Mouse (Mus musculus) heart, embryonic 13.5 days (tissue): ENCODE measurements around the gene Pdk2. TPM values are rescaled to one million over a fixed set of nuclear protein-coding genes. Genes with fewer than 3 reads are reported as not detected.

Source experiments
- ATAC-seq: fragments of 200-750 bp; cut with Nextera tagmentation; 2 replicates; pipeline ENCODE4 v1.8.0; 2017; ENCODE audit warnings: moderate TSS enrichment; ENCODE audit not compliant: insufficient number of reproducible peaks, low FRiP score, low TSS enrichment; ENCODE audit errors: extremely low read depth
- H3K27ac ChIP-seq: fragments of 300-500 bp; sonication (generic); replicated peaks from 2 replicates; pipeline ENCODE4 v1.5.1; 2015; ENCODE audit warnings: moderate library complexity, mild to moderate bottlenecking, inconsistent platforms
- H3K27me3 ChIP-seq: fragments of 300-500 bp; sonication (generic); replicated peaks from 2 replicates; pipeline ENCODE4 v1.6.1; 2015; ENCODE audit warnings: mild to moderate bottlenecking, inconsistent platforms
- H3K36me3 ChIP-seq: fragments of 300-500 bp; sonication (generic); 2 replicates; pipeline ENCODE4 v1.6.1; 2015; ENCODE audit warnings: mild to moderate bottlenecking, inconsistent platforms
- H3K4me1 ChIP-seq: fragments of 300-500 bp; sonication (generic); 2 replicates; pipeline ENCODE4 v1.6.1; 2015; ENCODE audit warnings: inconsistent platforms
- H3K4me2 ChIP-seq: fragments of 300-500 bp; sonication (generic); 2 replicates; pipeline ENCODE4 v1.6.1; 2015; ENCODE audit warnings: inconsistent platforms, mild to moderate bottlenecking, moderate library complexity
- H3K4me3 ChIP-seq: fragments of 300-500 bp; sonication (generic); 2 replicates; pipeline ENCODE4 v1.5.1; 2015; ENCODE audit warnings: moderate library complexity, mild to moderate bottlenecking, inconsistent platforms
- H3K9ac ChIP-seq: fragments of 300-500 bp; sonication (generic); 2 replicates; pipeline ENCODE4 v1.6.1; 2015; ENCODE audit warnings: inconsistent platforms, mild to moderate bottlenecking, moderate library complexity
- H3K9me3 ChIP-seq: fragments of 300-500 bp; sonication (generic); 2 replicates; pipeline ENCODE4 v1.6.1; 2016; ENCODE audit warnings: inconsistent platforms
- WGBS: fragments of 180-500 bp; shearing (Covaris S2); methylation state at CpG from one replicate; pipeline ENCODE4 v1.1.7; 2015; ENCODE audit warnings: mixed read lengths; 5-methylcytosine and 5-hydroxymethylcytosine counted together
- polyA plus RNA-seq: library from polyadenylated mRNA; unstranded; fragments of >200 nt; fragmentation: Nextera tagmentation; extraction: Ambion mirVana; gene quantifications from 2 replicates; pipeline ENCODE4 v1.2.1, GENCODE M21; 2015

Pdk2 gene
- polyA plus RNA-seq, 1 experiment from 2014 or later: 77.9 TPM

- H3K4me3 ChIP-seq: peak overlapping the region; percentile 73
- ATAC-seq: peak; percentile 43
- H3K4me2 ChIP-seq: peak overlapping the region; percentile 74
Observed at GRCm38 (mm10) chr11:95040491-95041138, 539 bp downstream of the Pdk2 start.

DNA sequence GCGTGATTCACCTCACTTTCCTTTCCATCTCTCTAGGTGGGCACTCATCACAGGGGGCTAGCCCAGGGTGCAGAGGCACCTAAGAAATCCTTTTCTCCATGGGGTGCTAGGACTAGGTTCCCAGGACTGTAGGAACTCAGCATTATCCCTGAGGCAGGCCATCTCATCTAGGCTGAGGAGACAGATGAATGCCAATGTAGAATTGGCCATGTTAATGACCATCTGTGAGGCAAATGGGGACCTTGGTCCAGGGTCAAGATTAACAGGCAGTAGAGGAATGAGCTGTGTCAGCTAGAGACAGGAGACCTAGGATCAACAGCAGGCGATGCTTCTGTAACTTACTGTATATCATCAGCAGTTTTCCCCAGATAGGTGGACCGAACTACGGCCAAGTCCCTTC, 1.4 kb downstream of the Pdk2 start:
- Histone ChIP-seq H3K36me3 (peaks cover 53% of the 10 kb centered on the region), H3K4me2 (peak overlapping the region; percentile 74), H3K27ac (peak overlapping the region; percentile 84), H3K4me3 (peak overlapping the region; percentile 73), H3K27me3 (peaks cover 10% of the 10 kb centered on the region; the same call in 1 of the 2 replicates), H3K9ac (peak overlapping the region; percentile 90), H3K9me3 (no peaks in the 10 kb centered on the region), H3K4me1 (peaks cover 22% of the 10 kb centered on the region)
- 81% methylated on average over 4 of the region's 4 CpGs for WGBS
- ATAC-seq: no peak

More at GRCm38 (mm10) chr11:95040491-95041138, 539 bp downstream of the Pdk2 start:
- peaks cover 53% of the 10 kb centered on the region for H3K36me3 ChIP-seq
- H3K27me3 ChIP-seq: peaks cover 9% of the 10 kb centered on the region; the same call in 1 of the 2 replicates
- WGBS: 1% methylated on average over 20 of the region's 20 CpGs
- peak overlapping the region; percentile 84 for H3K27ac ChIP-seq
- H3K9ac ChIP-seq: peak overlapping the region; percentile 90
- H3K9me3 ChIP-seq: no peaks in the 10 kb centered on the region
- peaks cover 19% of the 10 kb centered on the region for H3K4me1 ChIP-seq

DNA sequence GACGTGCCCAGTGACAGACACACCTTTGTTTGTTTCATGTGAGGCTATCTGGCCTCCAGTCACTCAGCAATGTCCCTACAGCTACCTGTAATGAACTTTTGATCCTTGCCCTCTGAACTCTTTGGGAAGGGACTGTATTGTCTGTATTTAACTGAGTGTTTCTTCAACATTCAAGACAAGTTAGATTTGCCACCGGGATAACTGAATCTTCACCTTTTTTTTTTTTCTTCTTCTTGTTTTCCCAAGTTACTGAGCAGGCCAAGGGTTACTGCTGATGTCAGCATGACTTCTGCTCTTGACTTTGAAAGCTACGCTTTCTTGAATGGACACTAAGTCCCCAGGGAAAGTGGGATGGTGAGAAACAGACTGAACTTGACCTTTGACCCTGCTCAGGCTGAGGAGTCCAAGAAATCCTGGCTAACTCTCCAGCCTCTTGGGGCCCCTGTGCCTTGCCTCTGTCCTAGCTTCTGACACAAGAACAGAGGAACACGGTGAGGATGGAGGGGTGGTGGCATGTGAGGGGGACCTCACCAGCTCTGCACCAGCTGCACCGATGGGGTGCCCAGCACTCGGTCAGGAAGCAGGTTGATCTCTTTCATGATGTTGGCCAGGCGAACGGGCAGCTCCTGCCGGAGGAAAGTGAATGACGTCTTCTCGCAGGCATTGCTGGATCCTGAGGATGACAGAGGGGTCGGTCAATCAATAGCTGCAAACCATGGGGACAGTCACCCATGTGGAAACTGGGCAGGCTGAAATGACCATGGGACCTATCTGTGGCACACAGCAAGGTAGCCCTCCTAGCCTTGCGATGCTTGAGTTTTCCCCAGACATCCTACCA, 2.1 kb downstream of the Pdk2 start:
- Histone ChIP-seq H3K4me1 (peaks cover 29% of the 10 kb centered on the region), H3K27ac (no peak overlapping the region), H3K4me3 (peak overlapping the region; percentile 73; the same call in 1 of the 2 replicates), H3K9me3 (no peaks in the 10 kb centered on the region), H3K4me2 (no peak overlapping the region; the same call in 1 of the 2 replicates), H3K36me3 (peaks cover 50% of the 10 kb centered on the region), H3K27me3 (peaks cover 14% of the 10 kb centered on the region), H3K9ac (no peak overlapping the region; the same call in 1 of the 2 replicates)
- 81% methylated on average over 13 of the region's 13 CpGs for WGBS
- ATAC-seq: no peak

DNA sequence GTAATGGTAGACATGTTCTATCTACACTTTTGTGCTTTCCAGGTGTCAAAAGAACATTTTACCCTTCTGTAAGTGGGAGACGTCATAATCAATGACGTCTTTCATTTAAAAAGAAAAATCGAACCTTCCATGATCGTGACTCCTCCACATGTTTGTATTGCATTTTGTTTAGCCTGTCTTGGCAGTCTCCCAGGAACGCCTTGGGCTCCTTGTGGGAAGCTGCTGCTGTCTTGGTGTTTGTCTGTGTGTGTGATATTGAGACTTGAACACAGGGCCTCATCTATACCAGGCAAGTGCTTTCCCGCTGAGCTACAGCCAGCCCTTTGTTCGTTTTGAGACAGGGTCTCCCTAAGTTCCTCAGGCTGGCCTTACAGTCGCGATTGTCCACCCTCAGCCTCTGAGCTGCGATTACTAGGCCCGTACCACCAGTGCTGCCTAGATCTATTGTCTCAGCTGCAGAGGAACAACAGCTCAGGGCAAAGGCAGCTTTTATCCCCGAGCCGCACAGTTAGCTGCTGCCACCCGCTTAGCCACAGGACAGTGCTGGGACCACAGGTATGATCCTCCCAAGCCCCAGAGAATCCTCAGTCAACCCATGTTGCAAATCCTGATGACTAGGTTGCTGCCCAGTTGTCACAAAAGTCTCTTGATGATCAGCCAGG, 2.9 kb downstream of the Pdk2 start:
- no peak overlapping the region for H3K9ac ChIP-seq
- 77% methylated on average over 14 of the region's 14 CpGs for WGBS
- no peak overlapping the region for H3K4me2 ChIP-seq
- peaks cover 37% of the 10 kb centered on the region for H3K4me1 ChIP-seq
- no peak for ATAC-seq
- H3K9me3 ChIP-seq: no peaks in the 10 kb centered on the region
- H3K4me3 ChIP-seq: no peak overlapping the region
- no peak overlapping the region for H3K27ac ChIP-seq
- peaks cover 50% of the 10 kb centered on the region for H3K36me3 ChIP-seq
- peaks cover 19% of the 10 kb centered on the region for H3K27me3 ChIP-seq

- WGBS: 57% methylated on average over 6 of the region's 6 CpGs
- no peak overlapping the region for H3K4me3 ChIP-seq
- peaks cover 39% of the 10 kb centered on the region for H3K4me1 ChIP-seq
- H3K27ac ChIP-seq: no peak overlapping the region
- H3K36me3 ChIP-seq: peaks cover 50% of the 10 kb centered on the region
- no peaks in the 10 kb centered on the region for H3K9me3 ChIP-seq
- no peak overlapping the region for H3K4me2 ChIP-seq
- peaks cover 19% of the 10 kb centered on the region for H3K27me3 ChIP-seq
- ATAC-seq: no peak
- no peak overlapping the region for H3K9ac ChIP-seq
Observed at GRCm38 (mm10) chr11:95037306-95037705, 3.8 kb downstream of the Pdk2 start.

GRCm38 (mm10) chr11:95036521-95036920, 4.6 kb downstream of the Pdk2 start:
- Histone ChIP-seq H3K9ac (no peak overlapping the region), H3K36me3 (peaks cover 58% of the 10 kb centered on the region), H3K4me3 (no peak overlapping the region), H3K4me2 (no peak overlapping the region), H3K9me3 (no peaks in the 10 kb centered on the region), H3K27ac (no peak overlapping the region), H3K4me1 (peaks cover 33% of the 10 kb centered on the region), H3K27me3 (peaks cover 19% of the 10 kb centered on the region)
- WGBS: 88% methylated on average over 5 of the region's 5 CpGs
- ATAC-seq: no peak

DNA sequence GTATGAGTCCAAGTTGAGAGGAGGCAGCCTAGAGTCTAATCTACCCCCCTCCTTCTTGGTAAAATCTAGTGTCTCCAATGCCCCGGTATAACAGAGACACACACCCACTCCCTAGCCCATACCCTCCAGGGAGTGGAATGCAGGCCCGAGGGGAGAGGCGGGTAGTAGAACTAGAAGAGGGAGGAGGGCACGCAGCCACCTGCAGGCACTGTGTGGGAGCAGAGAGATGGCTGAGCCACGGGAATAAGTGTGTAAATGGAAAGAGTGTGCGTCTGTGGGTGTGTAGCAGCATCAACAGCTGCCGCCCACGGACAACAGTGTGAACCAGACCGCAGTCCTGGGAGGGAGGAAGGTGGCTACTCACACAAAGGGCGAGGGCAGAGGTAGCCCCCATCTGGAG, 6.3 kb downstream of the Pdk2 start:
- peaks cover 24% of the 10 kb centered on the region for H3K4me1 ChIP-seq
- no peak overlapping the region for H3K4me2 ChIP-seq
- H3K4me3 ChIP-seq: no peak overlapping the region
- no peak for ATAC-seq
- WGBS: 62% methylated on average over 10 of the region's 10 CpGs
- H3K27ac ChIP-seq: no peak overlapping the region
- no peaks in the 10 kb centered on the region for H3K9me3 ChIP-seq
- peaks cover 70% of the 10 kb centered on the region for H3K36me3 ChIP-seq
- peak overlapping the region; percentile 19; the same call in 1 of the 2 replicates for H3K9ac ChIP-seq
- H3K27me3 ChIP-seq: peaks cover 19% of the 10 kb centered on the region

DNA sequence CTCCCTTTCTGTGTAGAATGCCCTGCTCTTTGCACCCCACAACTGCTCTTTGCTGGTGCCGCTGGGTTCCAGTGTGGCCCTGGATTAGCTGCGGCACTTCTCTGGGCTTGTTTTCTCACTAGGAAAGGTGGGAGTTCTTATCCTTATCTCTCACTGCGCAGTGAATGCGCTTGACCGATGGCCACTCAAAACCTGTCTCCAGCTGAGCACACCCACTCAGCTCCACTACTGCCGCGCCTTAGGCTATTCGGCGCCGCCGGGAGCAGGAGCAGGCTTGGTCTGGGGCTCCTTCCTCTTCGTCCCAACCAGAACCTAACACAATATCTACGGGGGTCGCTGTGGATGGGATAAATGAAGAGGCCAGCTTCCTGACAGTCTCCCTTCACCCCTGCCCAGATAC, 7.5 kb downstream of the Pdk2 start:
- Histone ChIP-seq H3K4me2 (peak overlapping the region; percentile 33), H3K9me3 (no peaks in the 10 kb centered on the region), H3K9ac (peak overlapping the region; percentile 12; the same call in 1 of the 2 replicates), H3K36me3 (peaks cover 74% of the 10 kb centered on the region), H3K27ac (no peak overlapping the region), H3K27me3 (peaks cover 22% of the 10 kb centered on the region), H3K4me1 (peaks cover 20% of the 10 kb centered on the region), H3K4me3 (no peak overlapping the region)
- WGBS: 20% methylated on average over 14 of the region's 14 CpGs
- ATAC-seq: no peak

DNA sequence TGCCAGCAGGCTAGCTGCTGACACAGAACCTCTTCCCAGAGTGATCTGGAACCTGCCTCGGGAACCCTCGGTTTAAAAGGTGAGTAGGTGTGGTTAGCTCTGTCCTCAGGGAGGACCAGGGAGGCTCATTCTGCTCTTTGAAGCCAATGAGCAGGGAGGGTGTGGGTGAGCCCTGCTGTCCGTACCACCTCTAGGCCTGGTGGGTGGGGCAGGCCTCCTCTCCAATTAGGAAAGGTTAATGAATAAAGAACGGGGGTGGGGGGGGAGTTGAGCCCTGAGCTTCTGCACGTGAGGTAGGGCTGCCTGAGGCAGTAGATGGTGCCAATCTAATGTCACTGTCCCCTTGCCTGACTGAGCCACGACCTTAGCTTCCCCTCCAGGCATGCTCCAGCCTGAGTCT, 8.2 kb downstream of the Pdk2 start:
- Histone ChIP-seq H3K27ac (no peak overlapping the region), H3K4me1 (peaks cover 20% of the 10 kb centered on the region), H3K9me3 (no peaks in the 10 kb centered on the region), H3K4me3 (no peak overlapping the region), H3K36me3 (peaks cover 74% of the 10 kb centered on the region), H3K4me2 (peak overlapping the region; percentile 33), H3K9ac (0 out of 2 replicates have a peak overlapping the region, but pooled peaks have one; percentile 12), H3K27me3 (peaks cover 22% of the 10 kb centered on the region)
- WGBS: 32% methylated on average over 6 of the region's 6 CpGs
- no peak for ATAC-seq

DNA sequence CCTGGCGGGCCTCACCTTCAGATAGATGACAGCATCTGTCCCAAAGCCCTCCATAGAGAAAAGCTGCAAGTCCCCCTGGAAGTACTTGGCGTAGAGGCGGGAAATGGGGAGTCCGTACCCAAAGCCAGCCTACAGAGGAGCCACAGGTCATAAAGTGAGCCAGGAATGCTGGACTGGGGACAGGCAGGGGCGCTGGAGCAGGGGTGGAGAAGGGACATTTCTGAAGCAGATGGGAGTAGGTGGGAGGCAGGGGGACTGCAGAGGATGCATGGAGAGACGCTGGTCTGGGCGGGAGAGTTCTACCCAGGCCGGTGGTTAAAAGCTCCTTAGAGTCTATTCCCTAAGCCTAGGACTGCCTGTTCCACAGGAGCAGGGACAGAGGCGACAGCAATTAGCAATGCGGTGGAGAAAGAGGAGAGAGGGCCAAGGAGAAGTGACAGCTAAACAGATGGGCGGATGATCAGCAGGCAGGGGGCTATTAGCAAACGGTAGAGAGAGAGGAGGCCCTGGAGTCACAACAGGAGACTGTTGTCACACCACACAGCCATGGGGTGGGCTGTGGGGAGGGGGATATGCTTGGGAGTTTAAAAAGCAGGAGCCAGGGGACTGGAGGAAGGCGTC, 13.2 kb downstream of the Pdk2 start:
- no peaks in the 10 kb centered on the region for H3K9me3 ChIP-seq
- H3K4me3 ChIP-seq: no peak overlapping the region
- peak overlapping the region; percentile 40; the same call in 1 of the 2 replicates for H3K9ac ChIP-seq
- WGBS: 41% methylated on average over 13 of the region's 13 CpGs
- 0 out of 2 replicates have a peak, but pooled peaks cover 3% of the 10 kb centered on the region for H3K27me3 ChIP-seq
- H3K4me1 ChIP-seq: peaks cover 5% of the 10 kb centered on the region; the same call in 1 of the 2 replicates
- H3K36me3 ChIP-seq: peaks cover 86% of the 10 kb centered on the region
- no peak for ATAC-seq
- H3K27ac ChIP-seq: no peak overlapping the region
- no peak overlapping the region for H3K4me2 ChIP-seq
